Mouse (Mus musculus) embryonic fibroblast, embryonic 13.5 days (primary cell): Measurements from ENCODE around the gene Jade2. TPM values are rescaled to one million over a fixed set of nuclear protein-coding genes. Genes with fewer than 3 reads are reported as not detected.

Experiments
- H3K27ac ChIP-seq: 2 replicates; pipeline ENCODE4 v1.5.1; 2012; ENCODE audit warnings: low read length, control low read depth, inconsistent platforms; ENCODE audit not compliant: insufficient read depth
- H3K4me1 ChIP-seq: 2 replicates; pipeline ENCODE4 v1.6.1; 2011; ENCODE audit warnings: low read length; ENCODE audit not compliant: control insufficient read depth, insufficient read depth
- H3K4me3 ChIP-seq: 2 replicates; pipeline ENCODE4 v1.5.1; 2011; ENCODE audit warnings: mild to moderate bottlenecking, control low read depth, low read length; ENCODE audit not compliant: insufficient read depth
- CTCF ChIP-seq: IDR thresholded peaks from 2 replicates; pipeline ENCODE4 v1.5.1; 2011; ENCODE audit warnings: mild to moderate bottlenecking, control low read depth, low read length, moderate library complexity, borderline replicate concordance; ENCODE audit not compliant: insufficient read depth
- POLR2A ChIP-seq: IDR thresholded peaks from 2 replicates; pipeline ENCODE4 v1.6.1; 2011; ENCODE audit warnings: low read depth, mild to moderate bottlenecking, control low read depth, low read length, moderate library complexity
- polyA plus RNA-seq: library from polyadenylated mRNA; stranded (reverse); fragments of >200 nt; gene quantifications from 2 replicates; pipeline ENCODE4 v1.2.4, GENCODE M21; 2011; ENCODE audit warnings: low read depth; ENCODE audit not compliant: missing spikeins, insufficient read length

Jade2 gene
- polyA plus RNA-seq, 1 experiment, result 5.8 TPM

GRCm38 (mm10) chr11:51881041-51881730, 23.7 kb upstream of the Jade2 start:
- no peak for TF ChIP-seq CTCF
- no peak for TF ChIP-seq POLR2A
- Histone ChIP-seq H3K27ac (peak overlapping the region; percentile 76), H3K4me3 (no peak overlapping the region), H3K4me1 (peaks cover 5% of the 10 kb centered on the region; the same call in 1 of the 2 replicates)

- Histone ChIP-seq H3K27ac (no peak overlapping the region), H3K4me1 (peaks cover 6% of the 10 kb centered on the region)
Observed at GRCm38 (mm10) chr11:51876943-51877344, 19.5 kb upstream of the Jade2 start.

GRCm38 (mm10) chr11:51875792-51876195, 18.3 kb upstream of the Jade2 start:
- TF ChIP-seq POLR2A (no peak), CTCF (no peak)
- Histone ChIP-seq H3K4me1 (peaks cover 6% of the 10 kb centered on the region), H3K27ac (no peak overlapping the region), H3K4me3 (no peak overlapping the region)

More at GRCm38 (mm10) chr11:51876943-51877344, 19.5 kb upstream of the Jade2 start:
- TF ChIP-seq POLR2A (no peak), CTCF (no peak)
- H3K4me3 ChIP-seq, result no peak overlapping the region

DNA sequence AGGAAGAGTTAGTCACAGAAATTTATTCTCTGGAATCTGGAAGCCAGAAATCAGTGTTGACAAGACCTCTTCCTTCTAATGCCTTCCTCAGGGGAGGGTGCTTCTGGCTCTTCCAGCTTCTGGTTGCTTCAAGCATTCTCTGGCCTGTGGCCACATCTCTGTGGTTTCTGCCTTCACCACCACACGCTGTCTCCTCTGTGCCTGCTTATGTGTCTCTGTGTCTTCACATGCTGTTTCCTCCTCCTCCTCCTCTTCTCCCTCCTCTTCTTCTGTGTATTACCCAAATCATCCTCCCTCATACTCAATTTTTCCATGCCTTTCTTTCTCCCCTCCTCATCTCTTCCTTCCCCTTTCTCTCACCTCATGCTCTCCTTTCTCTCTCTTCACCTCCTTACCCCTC, 17.6 kb upstream of the Jade2 start:
- Histone ChIP-seq H3K27ac (peak overlapping the region; percentile 83; the same call in 1 of the 2 replicates), H3K4me1 (peaks cover 6% of the 10 kb centered on the region; the same call in 1 of the 2 replicates), H3K4me3 (no peak overlapping the region)
- TF ChIP-seq CTCF (no peak), POLR2A (no peak)

- H3K4me1 ChIP-seq, result peaks cover 6% of the 10 kb centered on the region; the same call in 1 of the 2 replicates
- TF ChIP-seq CTCF, result no peak
- no peak; the same call in 1 of the 2 replicates for TF ChIP-seq POLR2A
- H3K4me3 ChIP-seq, result no peak overlapping the region
- peak overlapping the region; percentile 83 for H3K27ac ChIP-seq
Observed at GRCm38 (mm10) chr11:51874266-51875036, 17.0 kb upstream of the Jade2 start.

DNA sequence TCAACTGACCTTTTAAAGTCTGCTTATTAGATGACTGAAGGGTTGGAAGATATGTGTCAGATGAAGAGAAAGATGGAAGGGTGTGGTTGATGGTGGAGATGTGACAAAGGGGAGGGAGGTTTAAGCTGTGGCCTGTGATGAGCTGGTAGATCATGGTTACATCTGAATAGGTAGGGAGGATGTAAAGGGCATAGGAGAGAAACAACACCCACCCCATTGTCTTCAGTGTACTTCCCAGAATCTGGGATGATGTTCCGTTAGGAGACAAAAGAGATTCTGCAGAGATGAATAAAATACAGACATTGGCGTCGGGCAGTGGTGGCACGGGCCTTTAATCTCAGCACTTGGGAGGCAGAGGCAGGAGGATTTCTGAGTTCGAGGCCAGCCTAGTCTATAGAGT, 15.7 kb upstream of the Jade2 start:
- no peak overlapping the region for H3K4me3 ChIP-seq
- H3K27ac ChIP-seq, result no peak overlapping the region
- TF ChIP-seq POLR2A, result no peak
- no peak for TF ChIP-seq CTCF
- peaks cover 6% of the 10 kb centered on the region; the same call in 1 of the 2 replicates for H3K4me1 ChIP-seq

GRCm38 (mm10) chr11:51867261-51867660, 9.8 kb upstream of the Jade2 start:
- H3K4me1 ChIP-seq, result peaks cover 2% of the 10 kb centered on the region; the same call in 1 of the 2 replicates
- no peak overlapping the region for H3K4me3 ChIP-seq
- no peak for TF ChIP-seq POLR2A
- no peak for TF ChIP-seq CTCF
- H3K27ac ChIP-seq, result no peak overlapping the region

GRCm38 (mm10) chr11:51866020-51866419, 8.6 kb upstream of the Jade2 start:
- H3K4me3 ChIP-seq, result no peak overlapping the region
- no peak for TF ChIP-seq CTCF
- TF ChIP-seq POLR2A, result no peak
- peaks cover 2% of the 10 kb centered on the region; the same call in 1 of the 2 replicates for H3K4me1 ChIP-seq
- no peak overlapping the region for H3K27ac ChIP-seq

GRCm38 (mm10) chr11:51860666-51861065, 3.2 kb upstream of the Jade2 start:
- H3K4me1 ChIP-seq, result no peaks in the 10 kb centered on the region
- TF ChIP-seq POLR2A (no peak), CTCF (no peak)
- H3K27ac ChIP-seq, result no peak overlapping the region
- H3K4me3 ChIP-seq, result no peak overlapping the region

- H3K4me1 ChIP-seq, result no peaks in the 10 kb centered on the region
- no peak overlapping the region for H3K27ac ChIP-seq
- no peak overlapping the region for H3K4me3 ChIP-seq
- TF ChIP-seq POLR2A, result no peak
- TF ChIP-seq CTCF, result no peak
Observed at GRCm38 (mm10) chr11:51859561-51859960, 2.1 kb upstream of the Jade2 start.
